Mouse (Mus musculus): ENCODE measurements around the gene Grasp.

DNA sequence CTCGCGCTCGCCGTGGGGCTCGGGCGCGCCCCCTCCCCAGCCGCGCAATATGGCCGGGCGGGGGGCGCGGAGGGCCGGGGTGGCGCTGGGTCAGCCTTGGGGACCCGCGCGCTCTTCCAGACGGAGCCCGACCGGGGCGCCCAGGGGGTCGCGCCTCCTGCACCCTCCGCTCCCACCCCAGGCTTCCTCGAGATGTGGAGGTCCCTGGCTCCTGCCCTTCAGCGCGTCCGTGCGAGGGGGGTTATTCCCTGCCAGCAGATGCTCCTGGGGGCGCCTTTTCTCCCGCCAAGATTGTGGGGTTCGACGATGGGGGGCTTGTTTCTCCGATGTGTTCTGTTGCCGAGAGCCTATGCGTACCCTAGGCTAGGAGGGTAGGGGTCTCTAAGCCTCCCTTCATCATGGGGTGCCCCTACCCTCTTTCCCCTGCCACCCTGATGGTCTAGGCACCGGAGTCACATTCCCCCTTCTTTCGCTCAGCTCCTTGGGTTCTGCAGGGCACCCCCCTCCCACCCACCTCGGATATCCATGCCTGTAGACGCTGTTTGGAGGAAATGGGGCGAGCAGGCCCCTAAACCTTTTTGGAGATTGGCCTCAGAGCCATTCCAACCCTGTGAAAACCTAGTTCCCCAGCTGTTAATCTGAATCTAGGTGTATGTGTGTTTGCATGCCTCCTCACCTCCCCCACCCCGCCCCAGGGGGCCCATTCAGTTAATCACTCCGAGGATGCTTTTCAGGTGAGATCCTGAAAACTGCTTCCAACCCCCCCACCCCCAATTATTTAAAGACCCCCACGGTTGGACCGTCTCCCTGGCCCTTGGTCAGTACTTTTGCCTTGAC, 49.5 kb upstream of the Grasp start:
- TF ChIP-seq CTCF (conservative IDR thresholded peaks at IDR 0.05; ENCODE audit: low read length) (no peak), POU5F1 (IDR thresholded peaks at IDR 0.05; ENCODE audit: borderline replicate concordance, low read length) (no peak)

Measured in E14TG2a.4 (cell line).